Mouse (Mus musculus) kidney, postnatal 0 days (tissue): Measurements from ENCODE around the gene Meig1. TPM values are rescaled to one million over a fixed set of nuclear protein-coding genes. Genes with fewer than 3 reads are reported as not detected.
A peak's percentile ranks its signal among the peaks of the same experiment; 100 is the strongest.

Experiments
- ATAC-seq: fragments of 200-750 bp; cut with Nextera tagmentation; replicated peaks from 2 replicates; pipeline ENCODE4 v1.8.0; 2017; ENCODE audit warnings: low read depth, moderate number of reproducible peaks, moderate TSS enrichment, moderate library complexity; ENCODE audit not compliant: low FRiP score
- DNase-seq: peaks from one replicate; pipeline ENCODE4 v3.0.0-alpha.2; 2016; ENCODE audit warnings: low spot score
- H3K27ac ChIP-seq: fragments of 300-500 bp; sonication (generic); 2 replicates; pipeline ENCODE4 v1.5.1; 2014; ENCODE audit warnings: mild to moderate bottlenecking
- H3K27me3 ChIP-seq: fragments of 300-500 bp; sonication (generic); 2 replicates; pipeline ENCODE4 v1.6.1; 2014; ENCODE audit warnings: low read length, mixed read lengths; ENCODE audit not compliant: insufficient read depth
- H3K36me3 ChIP-seq: fragments of 300-500 bp; sonication (generic); 2 replicates; pipeline ENCODE4 v1.6.1; 2014; ENCODE audit warnings: low read length, mixed read lengths; ENCODE audit not compliant: insufficient read depth
- H3K4me1 ChIP-seq: fragments of 300-500 bp; sonication (generic); replicated peaks from 2 replicates; pipeline ENCODE4 v1.6.1; 2014; ENCODE audit warnings: antibody characterized with exemption, low read length, mixed read lengths; ENCODE audit not compliant: insufficient read depth
- H3K4me2 ChIP-seq: fragments of 300-500 bp; sonication (generic); 2 replicates; pipeline ENCODE4 v1.6.1; 2014; ENCODE audit warnings: mild to moderate bottlenecking, low read length, moderate library complexity, mixed read lengths
- H3K4me3 ChIP-seq: fragments of 300-500 bp; sonication (generic); replicated peaks from 2 replicates; pipeline ENCODE4 v1.5.1; 2014; ENCODE audit warnings: low read depth, low read length
- H3K9ac ChIP-seq: fragments of 300-500 bp; sonication (generic); 2 replicates; pipeline ENCODE4 v1.6.1; 2014; ENCODE audit warnings: low read depth, low read length
- H3K9me3 ChIP-seq: fragments of 300-500 bp; sonication (generic); replicated peaks from 2 replicates; pipeline ENCODE4 v1.6.1; 2016; ENCODE audit warnings: low read length, inconsistent platforms, mixed read lengths
- CTCF ChIP-seq: IDR thresholded peaks from 2 replicates; pipeline ENCODE4 v1.5.1; 2016; ENCODE audit warnings: antibody characterized with exemption, low read depth, mild to moderate bottlenecking, moderate library complexity
- WGBS: fragments of 180-500 bp; shearing (Covaris S2); extraction: QIAGEN DNeasy Blood & Tissue Kit; methylation state at CpG from one replicate; pipeline ENCODE4 v1.1.7; 2014; 5-methylcytosine and 5-hydroxymethylcytosine counted together
- polyA plus RNA-seq: library from polyadenylated mRNA; unstranded; fragments of >200 nt; fragmentation: Nextera tagmentation; extraction: Ambion mirVana; gene quantifications from 2 replicates; pipeline ENCODE4 v1.2.1, GENCODE M21; 2015

Meig1 gene
- 0.33 and 0.51 TPM in 2 replicates for polyA plus RNA-seq

DNA sequence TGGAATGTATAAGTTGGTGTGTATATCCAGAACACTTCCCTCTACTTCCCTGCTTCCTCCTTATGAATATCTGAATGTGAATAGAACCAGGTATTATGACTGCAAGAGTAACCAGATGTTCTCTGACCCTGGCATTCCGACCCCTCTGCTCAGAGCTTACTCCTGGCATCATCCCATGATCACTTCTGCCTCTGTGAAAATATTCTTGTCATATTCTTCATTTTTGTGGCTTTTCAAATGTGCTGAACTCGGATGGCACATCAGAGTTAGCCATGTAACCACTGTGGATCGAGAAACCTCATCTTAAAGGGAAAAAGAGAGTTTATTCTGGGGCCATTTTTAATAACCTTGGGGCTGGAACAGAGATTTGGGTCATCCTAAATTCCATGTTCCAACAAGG, at the start of gene Meig1:
Meig1 (minus strand) TSS at position 101 of the 400 bp plus-strand sequence.
- no peaks in the 10 kb centered on the region for H3K36me3 ChIP-seq
- H3K4me1 ChIP-seq, result no peaks in the 10 kb centered on the region
- H3K27ac ChIP-seq, result no peak within 1 kb of the TSS
- H3K9me3 ChIP-seq, result no peaks in the 10 kb centered on the region
- WGBS, result 71% methylated on average over 3 of the region's 3 CpGs
- no peak for TF ChIP-seq CTCF
- no peaks in the 10 kb centered on the region for H3K27me3 ChIP-seq
- no peak within 1 kb of the TSS for H3K9ac ChIP-seq
- DNase-seq (no peak), ATAC-seq (no peak)
- H3K4me3 ChIP-seq, result no peak within 1 kb of the TSS; the same call in 1 of the 2 replicates
- H3K4me2 ChIP-seq, result peak within 1 kb of the TSS; percentile 96; the same call in 1 of the 2 replicates

DNA sequence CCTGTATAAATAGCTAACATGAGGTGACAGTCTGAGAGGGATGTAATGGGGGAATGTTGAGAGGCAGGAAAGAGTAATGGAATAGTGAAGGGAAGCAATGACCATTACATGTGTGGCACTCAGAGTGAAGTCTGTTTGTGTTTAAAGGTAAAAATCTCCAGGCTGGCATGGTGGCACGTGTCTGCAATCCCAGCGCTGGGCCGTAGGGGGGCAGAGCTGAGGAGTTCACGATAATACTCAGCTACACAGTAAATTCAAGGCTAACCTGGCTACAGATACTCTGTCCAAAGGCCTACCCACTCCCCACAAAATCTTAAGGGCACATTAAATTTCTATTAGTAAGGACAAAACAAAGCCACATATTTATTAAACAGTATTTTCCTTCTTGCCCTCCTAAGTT, 34.1 kb upstream of the Meig1 start:
- no peaks in the 10 kb centered on the region for H3K9me3 ChIP-seq
- no peaks in the 10 kb centered on the region for H3K4me1 ChIP-seq
- H3K4me3 ChIP-seq, result no peak overlapping the region
- H3K9ac ChIP-seq, result no peak overlapping the region
- H3K27ac ChIP-seq, result no peak overlapping the region
- DNase-seq, result no peak
- no peak overlapping the region for H3K4me2 ChIP-seq
- ATAC-seq, result no peak
- H3K27me3 ChIP-seq, result no peaks in the 10 kb centered on the region
- peak; percentile 9; the same call in 1 of the 2 replicates for TF ChIP-seq CTCF
- peaks cover 22% of the 10 kb centered on the region for H3K36me3 ChIP-seq
- 83% methylated on average over 4 of the region's 4 CpGs for WGBS

GRCm38 (mm10) chr2:3453096-3453495, 30.6 kb upstream of the Meig1 start:
- H3K9me3 ChIP-seq, result no peaks in the 10 kb centered on the region
- WGBS, result 97% methylated on average over 3 of the region's 3 CpGs
- DNase-seq (no peak), ATAC-seq (no peak)
- H3K4me3 ChIP-seq, result no peak overlapping the region
- H3K27ac ChIP-seq, result no peak overlapping the region
- H3K9ac ChIP-seq, result no peak overlapping the region
- H3K4me1 ChIP-seq, result no peaks in the 10 kb centered on the region
- no peaks in the 10 kb centered on the region for H3K27me3 ChIP-seq
- no peak for TF ChIP-seq CTCF
- H3K4me2 ChIP-seq, result no peak overlapping the region
- H3K36me3 ChIP-seq, result peaks cover 18% of the 10 kb centered on the region; the same call in 1 of the 2 replicates

DNA sequence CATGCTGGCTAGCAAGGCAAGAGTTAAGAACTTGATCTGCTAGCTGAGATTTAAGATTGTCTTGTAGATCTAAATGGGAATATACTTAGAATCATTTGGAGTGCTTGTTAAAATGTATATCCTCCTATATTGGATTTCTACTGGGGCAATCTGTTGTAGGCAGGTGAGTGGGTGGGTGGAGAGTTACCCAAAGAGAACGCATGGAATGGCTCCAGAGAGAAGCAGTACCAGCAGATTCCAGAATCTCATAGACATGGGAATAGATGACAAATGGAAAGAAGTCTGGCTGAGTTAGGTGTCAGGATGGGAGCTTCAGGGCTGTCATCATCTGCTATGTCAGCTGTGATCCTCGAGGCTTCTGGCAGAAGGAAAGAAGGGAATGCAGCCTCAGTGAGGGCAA, 27.0 kb upstream of the Meig1 start:
- DNase-seq (no peak), ATAC-seq (no peak)
- Histone ChIP-seq H3K4me2 (no peak overlapping the region), H3K9ac (no peak overlapping the region), H3K36me3 (peaks cover 12% of the 10 kb centered on the region; the same call in 1 of the 2 replicates), H3K27ac (no peak overlapping the region), H3K4me3 (no peak overlapping the region), H3K4me1 (no peaks in the 10 kb centered on the region), H3K9me3 (no peaks in the 10 kb centered on the region), H3K27me3 (no peaks in the 10 kb centered on the region)
- no peak for TF ChIP-seq CTCF
- 56% methylated on average over 2 of the region's 2 CpGs for WGBS

GRCm38 (mm10) chr2:3445984-3446383, 23.5 kb upstream of the Meig1 start:
- Histone ChIP-seq H3K4me3 (no peak overlapping the region), H3K4me2 (no peak overlapping the region), H3K9me3 (no peaks in the 10 kb centered on the region), H3K27ac (no peak overlapping the region), H3K4me1 (no peaks in the 10 kb centered on the region), H3K36me3 (peaks cover 2% of the 10 kb centered on the region; the same call in 1 of the 2 replicates), H3K27me3 (no peaks in the 10 kb centered on the region), H3K9ac (no peak overlapping the region)
- no peak for TF ChIP-seq CTCF
- DNase-seq (peak; percentile 22), ATAC-seq (no peak; the same call in 1 of the 2 replicates)
- 34% methylated on average over 4 of the region's 4 CpGs for WGBS

GRCm38 (mm10) chr2:3444206-3444605, 21.8 kb upstream of the Meig1 start:
- no peaks in the 10 kb centered on the region for H3K27me3 ChIP-seq
- no peak overlapping the region for H3K27ac ChIP-seq
- H3K36me3 ChIP-seq, result peaks cover 2% of the 10 kb centered on the region; the same call in 1 of the 2 replicates
- H3K9me3 ChIP-seq, result no peaks in the 10 kb centered on the region
- no peak overlapping the region for H3K4me2 ChIP-seq
- H3K4me3 ChIP-seq, result no peak overlapping the region
- no peak for TF ChIP-seq CTCF
- no peak overlapping the region for H3K9ac ChIP-seq
- ATAC-seq (no peak), DNase-seq (no peak)
- WGBS, result 75% methylated on average over 7 of the region's 7 CpGs
- no peaks in the 10 kb centered on the region for H3K4me1 ChIP-seq

GRCm38 (mm10) chr2:3437956-3438355, 15.5 kb upstream of the Meig1 start:
- WGBS, result 64% methylated on average over 7 of the region's 7 CpGs
- Histone ChIP-seq H3K27ac (no peak overlapping the region), H3K9me3 (no peaks in the 10 kb centered on the region), H3K27me3 (no peaks in the 10 kb centered on the region), H3K36me3 (peaks cover 3% of the 10 kb centered on the region; the same call in 1 of the 2 replicates), H3K4me2 (no peak overlapping the region), H3K4me1 (no peaks in the 10 kb centered on the region), H3K9ac (no peak overlapping the region), H3K4me3 (no peak overlapping the region)
- no peak for DNase-seq
- ATAC-seq, result no peak
- no peak for TF ChIP-seq CTCF
